Mouse (Mus musculus) heart, adult 2 months (tissue): ENCODE data around the gene Elmo1. TPM values are rescaled to one million over a fixed set of nuclear protein-coding genes. Genes with fewer than 3 reads are reported as not detected.

Experiments used
- DNase-seq, 2 experiments: peaks; one replicate each; pipeline ENCODE4 v3.0.0; 2021
- H3K27ac ChIP-seq: fragments of 200-600 bp; 2 replicates; pipeline ENCODE4 v1.8.1; 2022
- H3K27me3 ChIP-seq: fragments of 200-500 bp; 2 replicates; pipeline ENCODE4 v1.6.1; 2012; ENCODE audit warnings: mild to moderate bottlenecking, low read length, inconsistent platforms, mixed read lengths; ENCODE audit not compliant: control insufficient read depth, insufficient read depth
- H3K36me3 ChIP-seq: fragments of 200-500 bp; 2 replicates; pipeline ENCODE4 v1.6.1; 2012; ENCODE audit warnings: low read length, inconsistent platforms; ENCODE audit not compliant: control insufficient read depth, insufficient read depth
- H3K4me1 ChIP-seq: fragments of 200-500 bp; 2 replicates; pipeline ENCODE4 v1.6.1; 2011; ENCODE audit warnings: low read length; ENCODE audit not compliant: control insufficient read depth, insufficient read depth
- H3K4me3 ChIP-seq: fragments of 200-600 bp; 2 replicates; pipeline ENCODE4 v1.8.1; 2022
- H3K79me2 ChIP-seq: fragments of 200-500 bp; replicated peaks from 2 replicates; pipeline ENCODE4 v1.6.1; 2012; ENCODE audit warnings: mild to moderate bottlenecking, inconsistent platforms, low read length, moderate library complexity, mixed read lengths; ENCODE audit not compliant: control insufficient read depth, insufficient read depth
- H3K9ac ChIP-seq: fragments of 200-500 bp; 2 replicates; pipeline ENCODE4 v1.6.1; 2012; ENCODE audit warnings: low read depth, mild to moderate bottlenecking, control low read depth, inconsistent platforms, low read length, mixed read lengths
- CTCF ChIP-seq: fragments of 200-600 bp; IDR thresholded peaks from 2 replicates; pipeline ENCODE4 v1.8.1; 2022; ENCODE audit warnings: antibody characterized with exemption, mild to moderate bottlenecking, moderate library complexity
- EP300 ChIP-seq: fragments of 200-500 bp; IDR thresholded peaks from 2 replicates; pipeline ENCODE4 v1.6.1; 2011; ENCODE audit warnings: low read depth, low read length, control low read depth; ENCODE audit not compliant: insufficient read depth
- POLR2A ChIP-seq: fragments of 200-500 bp; IDR thresholded peaks from 2 replicates; pipeline ENCODE4 v1.6.1; 2011; ENCODE audit warnings: mild to moderate bottlenecking, low read depth, low read length, control low read depth; ENCODE audit not compliant: insufficient read depth
- WGBS: fragments of 180-500 bp; shearing (Covaris S2); methylation state at CpG from one replicate; pipeline ENCODE4 v1.1.7; 2018; 5-methylcytosine and 5-hydroxymethylcytosine counted together
- intact Hi-C: fragments of 180-260 bp; cut with DNase I; formaldehyde crosslinking; loops from one replicate; pipeline ENCODE4 v1.15.1; 2025
- polyA plus RNA-seq: library from polyadenylated mRNA; depleted of rRNA; stranded (reverse); fragments of >200 nt; gene quantifications from 2 replicates; pipeline ENCODE4 v1.2.3, GENCODE M21; 2012
- total RNA-seq, 2 experiments: library from RNA; stranded (reverse); gene quantifications; 2 replicates each; pipeline ENCODE4 v1.2.3; 2021

Gene Elmo1
- total and polyA plus RNA-seq, 3 experiments = 7.0 to 9.1 (median 7.1) TPM

DNA sequence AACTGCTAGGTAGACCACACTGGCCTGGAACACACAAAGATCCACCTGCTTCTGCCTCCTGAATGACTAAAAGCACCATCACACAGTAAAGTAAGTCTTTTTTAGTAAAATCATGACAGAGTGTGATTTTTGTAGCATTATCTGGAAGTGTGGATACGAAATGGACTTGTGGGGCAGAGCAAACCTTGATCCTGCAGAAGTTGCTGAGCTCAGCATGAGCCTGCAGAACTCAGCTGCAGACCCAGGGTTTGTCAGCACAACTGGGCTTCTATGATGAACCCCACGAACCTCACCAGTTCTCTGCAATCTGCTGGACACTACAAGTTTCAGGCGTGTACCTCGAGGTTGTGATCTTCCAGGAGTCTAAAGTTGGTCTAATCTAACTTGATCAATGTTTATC lies 37.7 kb downstream of the Elmo1 start:
- 0 out of 2 replicates have a peak, but pooled peaks cover 2% of the 10 kb centered on the region for H3K79me2 ChIP-seq
- peaks cover 17% of the 10 kb centered on the region for H3K4me1 ChIP-seq
- DNase-seq = no peak
- TF ChIP-seq EP300 (no peak), CTCF (no peak), POLR2A (no peak)
- H3K9ac ChIP-seq = no peak overlapping the region
- no peaks in the 10 kb centered on the region for H3K27me3 ChIP-seq
- intact Hi-C loops = no loop called here
- H3K4me3 ChIP-seq = no peak overlapping the region
- H3K27ac ChIP-seq = peak overlapping the region; percentile 40
- H3K36me3 ChIP-seq = peaks cover 6% of the 10 kb centered on the region; the same call in 1 of the 2 replicates
- 68% methylated on average over 4 of the region's 4 CpGs for WGBS

- H3K4me3 ChIP-seq = no peak overlapping the region
- no peak for TF ChIP-seq CTCF
- H3K4me1 ChIP-seq = peaks cover 23% of the 10 kb centered on the region
- 0 out of 2 replicates have a peak, but pooled peaks cover 2% of the 10 kb centered on the region for H3K79me2 ChIP-seq
- no peak overlapping the region for H3K9ac ChIP-seq
- no peaks in the 10 kb centered on the region for H3K27me3 ChIP-seq
- WGBS = 72% methylated on average over 3 of the region's 3 CpGs
- no peak overlapping the region for H3K27ac ChIP-seq
- H3K36me3 ChIP-seq = peaks cover 8% of the 10 kb centered on the region
- no peak for DNase-seq
- intact Hi-C loops = loop anchor here (5.0 kb wide), 1 partner anchor 52 kb away; no protein-coding TSS in a partner anchor
Measured at GRCm38 (mm10) chr13:20130731-20131130, 40.3 kb downstream of the Elmo1 start.

GRCm38 (mm10) chr13:20131322-20131997 lies 41.1 kb downstream of the Elmo1 start:
- H3K9ac ChIP-seq = no peak overlapping the region
- H3K4me1 ChIP-seq = peaks cover 21% of the 10 kb centered on the region
- TF ChIP-seq EP300 (no peak), CTCF (no peak), POLR2A (no peak)
- no peak for DNase-seq
- H3K27ac ChIP-seq = no peak overlapping the region
- no peak overlapping the region for H3K4me3 ChIP-seq
- 0 out of 2 replicates have a peak, but pooled peaks cover 2% of the 10 kb centered on the region for H3K79me2 ChIP-seq
- 70% methylated on average over 5 of the region's 5 CpGs for WGBS
- no peaks in the 10 kb centered on the region for H3K27me3 ChIP-seq
- intact Hi-C loops = loop anchor here (5.0 kb wide), 1 partner anchor 51 kb away; no protein-coding TSS in a partner anchor
- H3K36me3 ChIP-seq = peaks cover 8% of the 10 kb centered on the region

DNA sequence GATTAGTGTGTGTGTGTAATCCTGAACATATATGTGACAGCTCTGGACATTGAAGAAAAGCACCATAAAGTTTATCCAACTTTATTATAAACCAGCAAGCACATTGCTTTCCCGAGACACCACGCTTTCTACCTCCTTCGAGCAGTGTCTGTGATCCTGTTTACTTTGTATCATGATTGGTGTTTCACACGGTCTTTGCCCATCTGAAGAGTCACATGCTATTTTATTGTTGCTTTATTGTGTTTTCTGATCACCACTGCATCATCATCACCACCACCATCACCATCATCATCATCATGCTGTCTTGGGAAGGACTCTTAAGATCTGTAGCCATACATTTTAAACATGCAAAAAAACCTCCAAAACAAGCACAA lies 41.6 kb downstream of the Elmo1 start:
- peaks cover 21% of the 10 kb centered on the region for H3K4me1 ChIP-seq
- H3K79me2 ChIP-seq = 0 out of 2 replicates have a peak, but pooled peaks cover 2% of the 10 kb centered on the region
- no peak overlapping the region for H3K27ac ChIP-seq
- no peak for DNase-seq
- TF ChIP-seq CTCF (no peak), POLR2A (no peak)
- WGBS = 86% methylated on average over 4 of the region's 4 CpGs
- H3K27me3 ChIP-seq = no peaks in the 10 kb centered on the region
- H3K36me3 ChIP-seq = peaks cover 8% of the 10 kb centered on the region
- intact Hi-C loops = loop anchor here (5.0 kb wide), 1 partner anchor 50 kb away; no protein-coding TSS in a partner anchor
- no peak overlapping the region for H3K4me3 ChIP-seq
- no peak overlapping the region for H3K9ac ChIP-seq

GRCm38 (mm10) chr13:20133602-20134394 lies 43.4 kb downstream of the Elmo1 start:
- H3K27me3 ChIP-seq = no peaks in the 10 kb centered on the region
- 27% methylated on average over 6 of the region's 6 CpGs for WGBS
- H3K4me3 ChIP-seq = no peak overlapping the region
- H3K9ac ChIP-seq = no peak overlapping the region
- peak; percentile 62 for DNase-seq
- TF ChIP-seq EP300 (no peak), CTCF (no peak), POLR2A (no peak)
- H3K36me3 ChIP-seq = peaks cover 4% of the 10 kb centered on the region
- intact Hi-C loops = loop anchor here (5.0 kb wide), 1 partner anchor 49 kb away; no protein-coding TSS in a partner anchor
- peaks cover 17% of the 10 kb centered on the region for H3K4me1 ChIP-seq
- H3K27ac ChIP-seq = peak overlapping the region; percentile 55
- H3K79me2 ChIP-seq = 0 out of 2 replicates have a peak, but pooled peaks cover 2% of the 10 kb centered on the region
